Mouse (Mus musculus): ENCODE data around the gene Nrg4. TPM values are rescaled to one million over a fixed set of nuclear protein-coding genes. Genes with fewer than 3 reads are reported as not detected.

The Nrg4 gene
- polyA plus RNA-seq, 1 experiment from 2014 or later, result 1.2 TPM

- Histone ChIP-seq H3K9me3 (ENCODE audit: control insufficient read depth, low read length) (no peaks in the 10 kb centered on the region), H3K4me1 (ENCODE audit: control insufficient read depth, insufficient read depth, low read length) (peaks cover 16% of the 10 kb centered on the region), H3K4me3 (ENCODE audit: low read depth, low read length) (peak within 1 kb of the TSS; percentile 92), H3K27ac (replicated peaks; ENCODE audit: low read depth, low read length) (peak within 1 kb of the TSS; percentile 84), H3K4me2 (ENCODE audit: low read depth, low read length) (peak within 1 kb of the TSS; percentile 67), H3K27me3 (replicated peaks; ENCODE audit: control insufficient read depth, insufficient read depth, low read length) (no peaks in the 10 kb centered on the region), H3K36me3 (ENCODE audit: control insufficient read depth, insufficient read depth, low read length) (peaks cover 18% of the 10 kb centered on the region; the same call in 1 of the 2 replicates), H3K9ac (ENCODE audit: low read depth, low read length) (peak within 1 kb of the TSS; percentile 89)
- DNase-seq (ENCODE audit: low spot score) (peak; percentile 92), ATAC-seq (ENCODE audit: low read depth) (peak; percentile 99)
- under 1% methylated on average over 37 of the region's 65 CpGs for WGBS
Observed at GRCm38 (mm10) chr9:55208790-55209481, 117.7 kb downstream of the Nrg4 start, which contains the start of gene Fbxo22. Fbxo22 (plus strand) TSS chr9:55208925.

- peak overlapping the region; percentile 92 for H3K4me3 ChIP-seq (ENCODE audit: low read depth, low read length)
- H3K27me3 ChIP-seq (replicated peaks; ENCODE audit: control insufficient read depth, insufficient read depth, low read length), result no peaks in the 10 kb centered on the region
- ATAC-seq (ENCODE audit: low read depth) (no peak; the same call in 1 of the 2 replicates), DNase-seq (ENCODE audit: low spot score) (no peak)
- 0% methylated on average over 2 of the region's 2 CpGs for WGBS
- peak overlapping the region; percentile 89 for H3K9ac ChIP-seq (ENCODE audit: low read depth, low read length)
- H3K9me3 ChIP-seq (ENCODE audit: control insufficient read depth, low read length), result no peaks in the 10 kb centered on the region
- H3K27ac ChIP-seq (replicated peaks; ENCODE audit: low read depth, low read length), result peak overlapping the region; percentile 84; the same call in 1 of the 2 replicates
- peaks cover 16% of the 10 kb centered on the region for H3K4me1 ChIP-seq (ENCODE audit: control insufficient read depth, insufficient read depth, low read length)
- H3K36me3 ChIP-seq (ENCODE audit: control insufficient read depth, insufficient read depth, low read length), result peaks cover 14% of the 10 kb centered on the region; the same call in 1 of the 2 replicates
- H3K4me2 ChIP-seq (ENCODE audit: low read depth, low read length), result peak overlapping the region; percentile 67
Observed at GRCm38 (mm10) chr9:55208458-55208789, 118.2 kb downstream of the Nrg4 start.

- no peak overlapping the region for H3K4me3 ChIP-seq (ENCODE audit: low read depth, low read length)
- DNase-seq (ENCODE audit: low spot score), result peak; percentile 12
- WGBS, result 82% methylated on average over 2 of the region's 2 CpGs
- no peak overlapping the region for H3K9ac ChIP-seq (ENCODE audit: low read depth, low read length)
- no peak overlapping the region for H3K4me2 ChIP-seq (ENCODE audit: low read depth, low read length)
- H3K9me3 ChIP-seq (ENCODE audit: control insufficient read depth, low read length), result no peaks in the 10 kb centered on the region
- ATAC-seq (ENCODE audit: low read depth), result no peak
- H3K36me3 ChIP-seq (ENCODE audit: control insufficient read depth, insufficient read depth, low read length), result peaks cover 18% of the 10 kb centered on the region
- no peak overlapping the region for H3K27ac ChIP-seq (replicated peaks; ENCODE audit: low read depth, low read length)
- H3K4me1 ChIP-seq (ENCODE audit: control insufficient read depth, insufficient read depth, low read length), result no peaks in the 10 kb centered on the region
- H3K27me3 ChIP-seq (replicated peaks; ENCODE audit: control insufficient read depth, insufficient read depth, low read length), result no peaks in the 10 kb centered on the region
Observed at GRCm38 (mm10) chr9:55199348-55199747, 127.3 kb downstream of the Nrg4 start.

GRCm38 (mm10) chr9:55198260-55198659, 128.4 kb downstream of the Nrg4 start:
- peaks cover 15% of the 10 kb centered on the region for H3K36me3 ChIP-seq (ENCODE audit: control insufficient read depth, insufficient read depth, low read length)
- H3K4me2 ChIP-seq (ENCODE audit: low read depth, low read length), result no peak overlapping the region
- H3K4me3 ChIP-seq (ENCODE audit: low read depth, low read length), result no peak overlapping the region
- ATAC-seq (ENCODE audit: low read depth), result no peak
- no peaks in the 10 kb centered on the region for H3K9me3 ChIP-seq (ENCODE audit: control insufficient read depth, low read length)
- no peaks in the 10 kb centered on the region for H3K27me3 ChIP-seq (replicated peaks; ENCODE audit: control insufficient read depth, insufficient read depth, low read length)
- H3K4me1 ChIP-seq (ENCODE audit: control insufficient read depth, insufficient read depth, low read length), result no peaks in the 10 kb centered on the region
- no peak overlapping the region for H3K27ac ChIP-seq (replicated peaks; ENCODE audit: low read depth, low read length)
- DNase-seq (ENCODE audit: low spot score), result no peak
- H3K9ac ChIP-seq (ENCODE audit: low read depth, low read length), result no peak overlapping the region
- 100% methylated on average over 1 of the region's 1 CpGs for WGBS

DNA sequence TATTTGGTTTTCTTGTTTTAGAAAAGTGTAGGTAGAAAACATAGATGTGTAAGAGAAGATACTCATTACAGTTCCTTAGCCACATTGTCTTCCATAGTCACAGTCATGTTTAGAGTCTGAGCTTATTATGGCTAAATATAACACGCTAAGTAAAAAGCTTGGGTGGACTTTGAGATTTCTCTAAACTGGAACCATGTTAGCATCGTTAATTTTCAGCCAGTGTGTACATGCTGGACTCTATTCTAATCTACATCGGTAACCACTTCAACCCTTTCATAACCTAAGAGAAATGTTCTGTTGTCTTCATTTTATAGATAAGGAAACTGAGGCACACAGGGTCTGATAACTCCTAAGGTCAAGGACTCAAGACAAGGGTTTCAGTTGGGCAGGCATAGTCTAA, 130.8 kb downstream of the Nrg4 start:
- H3K27me3 ChIP-seq (replicated peaks; ENCODE audit: control insufficient read depth, insufficient read depth, low read length), result no peaks in the 10 kb centered on the region
- ATAC-seq (ENCODE audit: low read depth), result no peak
- WGBS, result 97% methylated on average over 3 of the region's 3 CpGs
- H3K4me3 ChIP-seq (ENCODE audit: low read depth, low read length), result no peak overlapping the region
- no peak overlapping the region for H3K9ac ChIP-seq (ENCODE audit: low read depth, low read length)
- no peak overlapping the region for H3K27ac ChIP-seq (replicated peaks; ENCODE audit: low read depth, low read length)
- H3K4me1 ChIP-seq (ENCODE audit: control insufficient read depth, insufficient read depth, low read length), result no peaks in the 10 kb centered on the region
- no peak overlapping the region for H3K4me2 ChIP-seq (ENCODE audit: low read depth, low read length)
- no peak for DNase-seq (ENCODE audit: low spot score)
- peaks cover 18% of the 10 kb centered on the region; the same call in 1 of the 2 replicates for H3K36me3 ChIP-seq (ENCODE audit: control insufficient read depth, insufficient read depth, low read length)
- no peaks in the 10 kb centered on the region for H3K9me3 ChIP-seq (ENCODE audit: control insufficient read depth, low read length)

- ATAC-seq (ENCODE audit: low read depth) (no peak), DNase-seq (ENCODE audit: low spot score) (no peak)
- no peak overlapping the region for H3K9ac ChIP-seq (ENCODE audit: low read depth, low read length)
- no peak overlapping the region for H3K4me3 ChIP-seq (ENCODE audit: low read depth, low read length)
- H3K27me3 ChIP-seq (replicated peaks; ENCODE audit: control insufficient read depth, insufficient read depth, low read length), result no peaks in the 10 kb centered on the region
- no peaks in the 10 kb centered on the region for H3K9me3 ChIP-seq (ENCODE audit: control insufficient read depth, low read length)
- H3K4me1 ChIP-seq (ENCODE audit: control insufficient read depth, insufficient read depth, low read length), result no peaks in the 10 kb centered on the region
- 0 out of 2 replicates have a peak, but pooled peaks cover 3% of the 10 kb centered on the region for H3K36me3 ChIP-seq (ENCODE audit: control insufficient read depth, insufficient read depth, low read length)
- no peak overlapping the region for H3K4me2 ChIP-seq (ENCODE audit: low read depth, low read length)
- H3K27ac ChIP-seq (replicated peaks; ENCODE audit: low read depth, low read length), result no peak overlapping the region
- 79% methylated on average over 2 of the region's 2 CpGs for WGBS
Observed at GRCm38 (mm10) chr9:55174235-55174634, 152.4 kb downstream of the Nrg4 start.

- 91% methylated on average over 1 of the region's 1 CpGs for WGBS
- no peaks in the 10 kb centered on the region for H3K9me3 ChIP-seq (ENCODE audit: control insufficient read depth, low read length)
- no peak for DNase-seq (ENCODE audit: low spot score)
- no peaks in the 10 kb centered on the region for H3K27me3 ChIP-seq (replicated peaks; ENCODE audit: control insufficient read depth, insufficient read depth, low read length)
- no peak overlapping the region for H3K27ac ChIP-seq (replicated peaks; ENCODE audit: low read depth, low read length)
- H3K4me1 ChIP-seq (ENCODE audit: control insufficient read depth, insufficient read depth, low read length), result no peaks in the 10 kb centered on the region
- no peak overlapping the region for H3K4me3 ChIP-seq (ENCODE audit: low read depth, low read length)
- peaks cover 12% of the 10 kb centered on the region; the same call in 1 of the 2 replicates for H3K36me3 ChIP-seq (ENCODE audit: control insufficient read depth, insufficient read depth, low read length)
- no peak overlapping the region for H3K9ac ChIP-seq (ENCODE audit: low read depth, low read length)
- ATAC-seq (ENCODE audit: low read depth), result no peak
- no peak overlapping the region for H3K4me2 ChIP-seq (ENCODE audit: low read depth, low read length)
Observed at GRCm38 (mm10) chr9:55172195-55172685, 154.4 kb downstream of the Nrg4 start.

DNA sequence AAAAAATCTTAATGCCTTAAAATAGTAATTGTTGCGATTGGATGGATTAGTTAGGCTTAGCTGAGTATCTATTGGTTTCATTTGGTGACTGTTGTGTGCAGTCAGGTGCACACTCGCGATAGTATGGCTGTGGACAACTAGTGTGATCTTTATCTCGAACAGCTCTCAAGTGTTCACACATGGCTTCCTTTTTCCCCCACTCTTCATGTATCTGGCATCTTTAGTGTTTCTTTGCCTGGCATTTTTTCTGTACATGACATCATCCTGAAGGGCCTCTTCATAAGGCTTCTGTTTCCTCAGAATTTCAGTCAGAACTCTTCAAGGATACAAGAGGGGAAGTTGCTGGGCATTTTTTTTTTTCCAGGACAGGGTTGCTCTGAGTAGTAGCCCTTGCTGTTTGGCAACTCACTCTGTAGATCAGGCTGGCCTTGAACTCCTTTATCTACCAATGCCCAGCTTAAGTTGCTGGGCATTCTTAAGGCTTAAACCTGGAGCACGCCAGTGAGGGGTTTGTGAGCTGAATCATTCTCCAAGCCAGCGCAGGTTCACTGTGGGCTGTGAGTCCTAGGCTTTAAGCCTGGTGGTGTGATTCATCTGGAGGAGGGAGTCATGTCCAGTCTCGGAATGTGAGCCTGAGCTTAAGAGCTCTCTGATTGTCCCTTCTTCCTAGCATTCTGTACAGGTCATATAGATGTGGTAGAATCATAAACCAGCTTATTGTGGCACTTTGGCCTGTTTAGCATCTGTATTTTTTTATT, 155.8 kb downstream of the Nrg4 start:
- Histone ChIP-seq H3K4me3 (ENCODE audit: low read depth, low read length) (no peak overlapping the region), H3K4me2 (ENCODE audit: low read depth, low read length) (no peak overlapping the region), H3K9me3 (ENCODE audit: control insufficient read depth, low read length) (no peaks in the 10 kb centered on the region), H3K9ac (ENCODE audit: low read depth, low read length) (no peak overlapping the region), H3K27ac (replicated peaks; ENCODE audit: low read depth, low read length) (no peak overlapping the region), H3K4me1 (ENCODE audit: control insufficient read depth, insufficient read depth, low read length) (no peaks in the 10 kb centered on the region), H3K36me3 (ENCODE audit: control insufficient read depth, insufficient read depth, low read length) (peaks cover 15% of the 10 kb centered on the region; the same call in 1 of the 2 replicates), H3K27me3 (replicated peaks; ENCODE audit: control insufficient read depth, insufficient read depth, low read length) (no peaks in the 10 kb centered on the region)
- WGBS, result 79% methylated on average over 7 of the region's 7 CpGs
- peak; percentile 1 for DNase-seq (ENCODE audit: low spot score)
- no peak for ATAC-seq (ENCODE audit: low read depth)
